Mouse (Mus musculus) spleen, postnatal 36 days (tissue): ENCODE measurements at regions not wholly inside any gene's neighbourhood (a gene's known extent, or its start where the extent isn't known, plus 50 kb on each side); places are given as distances from the start of the nearest gene placed in this dataset.
"Not testable (repeated sequence)": the region's sequence is repeated elsewhere in the genome, so short reads cannot be mapped to it uniquely, and the experiment has no call there.

Experiments
- DNase-seq, 2 experiments: peaks; one replicate each; pipeline ENCODE4 v3.0.0; 2022; ENCODE audit warnings: low spot score in 2 of 2, mixed read lengths in 1 of 2

DNA sequence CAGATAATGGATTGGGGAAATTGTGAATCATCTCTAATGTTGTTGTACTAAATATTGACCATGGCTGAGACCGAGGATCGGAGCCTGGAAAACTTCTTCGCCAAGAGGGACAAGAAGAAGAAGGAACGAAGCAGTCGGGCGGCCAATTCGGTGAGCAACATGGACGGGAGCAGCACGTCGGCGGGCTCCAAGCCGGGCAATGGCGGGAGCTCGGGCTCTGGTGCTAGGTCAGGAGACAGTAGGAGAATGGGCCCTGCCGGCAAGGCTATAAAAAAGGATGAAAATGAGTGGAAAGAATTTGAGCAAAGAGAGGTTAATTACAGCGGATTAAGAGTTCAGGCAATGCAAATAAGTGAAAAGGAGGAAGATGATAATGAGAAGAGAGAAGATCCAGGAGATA lies 55.0 kb upstream of the Zfp990 start:
- DNase-seq, result not testable (repeated sequence)

DNA sequence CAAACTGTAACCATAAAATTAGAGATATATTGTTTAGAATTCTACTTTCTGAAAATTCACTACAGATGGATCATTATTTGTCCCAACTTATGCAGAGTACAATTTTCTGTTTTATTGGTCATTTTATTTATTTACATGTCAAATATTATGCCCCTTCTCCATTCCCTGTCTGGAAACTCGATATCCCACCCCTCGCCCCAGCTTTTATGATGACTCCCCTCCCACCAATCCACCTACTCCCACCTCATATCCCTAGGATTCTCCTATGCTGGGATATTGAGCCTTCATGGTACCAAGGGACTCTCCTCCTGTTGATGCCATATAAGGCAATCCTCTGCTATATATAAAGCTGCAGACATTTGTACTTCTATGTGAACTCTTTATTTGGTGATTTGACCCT lies 62.0 kb upstream of the Zfp990 start:
- DNase-seq, result no peak

DNA sequence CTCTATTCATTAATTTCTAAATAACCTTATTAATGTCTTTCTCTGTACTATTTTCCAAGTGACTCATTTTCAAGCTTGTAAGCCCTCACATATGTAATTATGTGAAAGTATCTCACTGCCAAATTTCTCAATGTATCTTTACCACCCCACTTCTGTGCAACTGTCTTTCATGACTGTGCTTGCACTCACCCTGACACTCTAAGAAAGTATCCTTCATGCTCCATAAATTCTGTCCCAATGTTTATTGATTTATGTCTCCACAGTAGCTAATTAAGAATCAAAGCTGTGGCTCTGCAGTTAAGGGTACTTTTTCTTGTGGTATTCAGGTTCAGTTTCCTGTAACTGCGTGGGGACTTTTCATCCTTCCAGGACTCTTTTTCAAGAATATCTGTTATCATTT lies 73.8 kb upstream of the Zfp990 start:
- DNase-seq, result not testable (repeated sequence)

DNA sequence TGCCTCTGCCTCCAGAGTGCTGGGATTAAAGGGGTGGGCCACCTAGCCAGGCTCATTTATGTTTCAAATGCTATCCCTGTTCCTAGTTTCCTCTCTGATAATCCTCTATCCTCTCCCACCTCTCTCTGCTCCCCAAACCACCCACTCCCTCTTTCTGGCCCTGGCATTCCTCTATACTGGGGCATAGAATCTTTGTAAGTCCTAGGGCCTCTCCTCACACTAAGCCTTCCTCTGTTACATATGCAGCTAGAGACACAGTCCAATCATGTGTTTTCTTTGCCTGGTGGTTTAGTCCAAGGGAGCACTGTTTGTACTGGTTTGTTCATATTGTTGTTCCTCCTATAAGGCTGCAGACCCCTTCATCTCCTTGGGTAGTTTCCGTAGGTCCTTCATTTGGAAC lies 76.0 kb upstream of the Zfp990 start:
- no peak for DNase-seq

DNA sequence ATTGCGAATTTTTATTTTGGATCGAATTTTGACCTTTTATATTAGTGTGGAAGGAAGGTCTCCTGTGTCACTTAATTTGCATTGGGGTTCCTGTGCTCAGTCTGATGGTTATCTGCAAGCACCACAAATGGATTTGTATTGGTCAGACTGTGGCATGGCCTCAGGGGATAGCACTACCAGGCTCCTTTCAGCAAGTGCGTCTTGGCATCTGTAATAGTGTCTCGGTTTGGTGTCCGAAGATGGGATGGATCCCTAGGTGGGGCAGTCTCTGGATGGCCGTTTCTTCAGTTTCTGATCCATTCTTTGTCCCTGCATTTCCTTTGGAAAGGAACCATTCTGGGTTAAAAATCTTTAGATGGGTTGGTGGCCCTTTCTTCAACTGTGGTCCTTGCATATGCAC lies 76.5 kb upstream of the Zfp990 start:
- no peak for DNase-seq

DNA sequence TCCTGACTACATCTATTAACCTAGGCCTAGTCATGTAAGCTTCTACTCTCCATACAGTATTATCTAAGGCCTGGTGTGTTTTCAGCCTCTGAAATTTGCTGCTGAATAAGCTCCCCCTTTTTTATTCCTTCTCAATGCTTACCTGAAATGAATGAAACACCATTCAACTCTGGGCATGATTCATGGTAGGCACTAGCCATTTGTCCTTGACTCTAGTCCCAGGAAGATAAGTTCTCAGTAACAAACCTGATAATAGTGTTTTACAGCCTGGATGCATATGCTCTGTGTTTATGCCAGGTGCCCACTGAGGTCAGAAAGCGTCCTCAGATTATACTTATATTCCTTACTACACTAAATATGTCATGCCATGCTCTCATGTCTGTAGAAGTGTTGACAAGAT lies 77.3 kb upstream of the Zfp990 start:
- DNase-seq, result not testable (repeated sequence)

DNA sequence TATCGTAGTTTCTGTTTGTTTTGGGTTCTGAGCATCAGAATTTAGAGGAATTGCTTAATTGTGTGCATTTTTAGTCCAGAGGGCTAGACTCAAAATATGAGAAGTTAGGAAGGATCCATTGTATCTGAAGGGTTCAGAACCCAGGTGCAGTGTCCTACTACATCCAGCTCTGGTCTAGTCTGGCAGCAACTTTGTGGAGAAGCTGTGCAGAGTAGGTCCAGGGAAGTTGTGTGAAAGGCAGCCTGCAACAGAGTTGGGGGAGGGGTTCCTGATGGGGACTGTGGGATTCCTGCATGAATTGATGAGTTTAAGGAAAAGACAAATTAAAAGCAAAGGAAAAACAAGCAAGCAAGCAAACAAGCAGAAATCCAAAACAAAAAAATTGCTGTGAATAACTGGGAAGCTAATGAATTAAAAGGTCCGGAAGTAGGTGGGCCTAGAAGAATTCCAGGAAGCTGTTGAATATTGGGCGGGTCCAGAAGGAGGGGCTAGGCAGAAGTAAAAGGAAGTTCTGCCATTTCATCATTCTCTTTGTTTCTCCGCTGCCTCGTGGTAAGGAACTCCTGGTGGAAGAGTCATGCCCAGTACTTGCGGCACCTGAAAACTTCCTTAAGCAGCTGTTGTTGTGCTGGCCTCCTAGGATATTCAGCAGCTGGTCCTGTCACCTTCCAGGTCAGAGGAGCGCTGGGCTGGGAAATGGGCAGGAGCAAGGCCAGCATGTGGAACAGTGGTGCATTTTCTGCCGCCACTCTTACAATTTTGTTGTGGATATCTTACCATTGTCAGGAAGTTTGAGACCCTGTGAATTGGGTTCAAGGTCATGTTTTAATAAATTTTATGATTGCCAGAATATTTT lies 78.4 kb upstream of the Zfp990 start:
- DNase-seq, result no peak

DNA sequence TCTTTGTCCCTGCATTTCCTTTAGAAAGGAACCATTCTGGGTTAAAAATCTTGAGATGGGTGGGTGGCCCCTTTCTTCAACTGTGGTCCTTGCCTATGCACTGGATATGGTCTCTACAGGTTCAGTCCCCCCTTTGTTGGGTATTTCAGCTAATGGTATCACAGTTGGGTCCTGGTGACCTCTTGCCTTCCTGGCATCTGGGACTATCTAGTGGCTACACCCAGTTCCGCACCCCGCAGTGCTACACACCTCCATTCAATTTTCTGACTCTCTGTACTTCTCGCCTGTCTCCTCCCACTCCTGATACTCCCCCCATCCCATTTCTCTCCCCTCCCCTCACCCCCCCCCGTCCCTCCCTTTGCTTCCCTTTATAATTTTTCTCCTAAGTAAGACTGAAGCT lies 92.7 kb upstream of the Zfp990 start:
- DNase-seq, result not testable (repeated sequence)

DNA sequence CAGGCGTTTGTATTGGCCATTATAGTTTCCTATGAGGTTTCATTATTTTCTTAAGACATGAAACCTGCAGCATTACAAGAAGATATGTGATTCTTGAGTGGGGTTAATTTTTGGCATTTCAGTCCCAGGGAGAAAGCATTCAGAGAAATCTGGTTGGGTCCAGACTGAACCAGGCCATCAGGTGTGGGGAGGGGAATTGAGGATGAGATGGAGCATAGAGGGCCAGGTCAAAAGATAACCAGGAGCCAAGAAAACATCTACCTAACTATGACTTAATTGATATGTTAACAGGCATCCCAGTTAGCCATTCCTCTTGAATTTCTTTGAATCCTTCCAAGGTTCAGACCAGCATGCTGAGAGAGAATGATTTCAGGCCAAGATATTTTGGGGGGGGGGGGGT lies 96.2 kb upstream of the Tnfrsf8 start:
- no peak for DNase-seq

DNA sequence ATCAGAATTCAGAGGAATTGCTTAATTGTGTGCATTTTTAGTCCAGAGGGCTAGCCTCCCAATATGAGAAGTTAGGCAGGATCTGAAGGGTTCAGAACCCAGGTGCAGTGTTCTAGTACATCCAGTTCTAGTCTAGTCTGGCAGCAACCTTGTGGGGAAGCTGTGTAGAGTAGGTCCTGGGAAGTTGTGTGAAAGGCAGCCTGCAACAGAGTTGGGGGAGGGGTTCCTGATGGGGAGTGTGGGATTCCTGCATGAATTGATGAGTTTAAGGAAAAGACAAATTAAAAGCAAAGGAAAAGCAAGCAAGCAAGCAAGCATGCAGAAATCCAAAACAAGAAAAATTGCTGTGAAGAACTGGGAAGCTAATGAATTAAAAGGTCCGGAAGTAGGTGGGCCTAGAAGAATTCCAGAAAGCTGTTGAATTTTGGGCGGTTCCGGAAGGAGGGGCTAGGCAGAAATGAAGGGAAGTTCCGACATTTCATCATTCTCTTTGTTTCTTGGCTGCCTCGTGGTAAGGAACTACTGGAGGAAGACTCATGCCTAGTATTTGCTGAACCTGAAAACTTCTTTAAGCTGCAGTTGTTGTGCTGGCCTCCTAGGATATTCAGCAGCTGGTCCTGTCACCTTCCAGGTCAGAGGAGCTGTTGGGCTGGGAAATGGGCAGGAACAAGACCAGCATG lies 95.0 kb upstream of the Tnfrsf8 start:
- DNase-seq, result no peak

DNA sequence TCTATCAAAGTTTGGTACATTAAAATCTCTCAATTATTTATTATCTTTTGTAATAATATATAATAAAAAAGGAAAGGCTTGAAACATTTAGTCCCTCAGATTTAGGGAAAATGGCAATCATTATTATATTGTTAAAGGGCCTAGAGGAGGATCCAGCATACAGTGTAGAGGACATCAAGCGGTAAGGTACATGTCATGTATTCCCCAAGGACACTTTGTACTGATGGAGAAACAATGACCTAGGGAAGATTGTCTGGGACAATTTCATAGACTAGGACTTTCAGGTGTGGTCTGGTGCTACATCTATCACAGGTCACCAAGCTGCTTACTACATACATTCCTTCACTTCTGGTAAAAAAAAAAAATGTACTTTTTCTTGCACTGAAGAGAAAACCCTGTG lies 91.1 kb upstream of the Tnfrsf8 start:
- not testable (repeated sequence) for DNase-seq

DNA sequence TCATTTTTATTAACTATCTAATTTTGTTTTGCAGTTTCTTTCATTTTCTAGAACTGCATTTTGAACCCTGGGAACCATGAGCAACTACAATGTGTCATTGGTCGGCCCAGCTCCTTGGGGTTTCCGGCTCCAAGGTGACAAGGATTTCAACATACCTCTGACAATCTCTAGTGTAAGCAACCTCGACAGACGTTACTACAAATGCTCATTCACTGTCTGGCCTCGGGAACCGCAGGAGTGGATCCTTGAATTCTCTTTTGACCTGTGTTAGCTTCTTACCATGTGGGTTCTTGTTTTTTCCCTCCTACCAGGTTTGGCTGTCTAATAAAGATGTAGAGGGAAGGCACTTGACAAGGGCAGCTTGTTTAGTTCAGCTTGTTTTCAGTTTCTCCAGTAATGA lies 89.3 kb upstream of the Tnfrsf8 start:
- peak in 1 of 2 experiments; percentile 6 for DNase-seq

DNA sequence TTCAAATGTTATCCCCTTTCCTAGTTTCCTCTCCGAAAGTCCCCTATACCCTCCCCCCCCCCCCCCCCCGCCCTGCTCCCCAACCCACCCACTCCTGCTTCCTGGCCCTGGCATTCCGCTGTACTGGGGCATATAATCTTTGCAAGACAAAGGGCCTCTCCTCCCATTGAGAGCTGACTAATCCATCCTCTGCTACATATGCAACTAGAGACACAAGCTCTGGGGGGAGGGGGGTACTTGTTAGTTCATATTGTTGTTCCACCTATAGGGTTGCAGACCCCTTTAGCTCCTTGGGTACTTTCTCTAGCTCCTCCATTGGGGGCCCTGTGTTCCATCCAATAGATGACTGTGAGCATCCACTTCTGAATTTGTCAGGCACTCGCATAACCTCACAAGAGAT lies 63.9 kb upstream of the Tnfrsf8 start:
- DNase-seq, result not testable (repeated sequence)

DNA sequence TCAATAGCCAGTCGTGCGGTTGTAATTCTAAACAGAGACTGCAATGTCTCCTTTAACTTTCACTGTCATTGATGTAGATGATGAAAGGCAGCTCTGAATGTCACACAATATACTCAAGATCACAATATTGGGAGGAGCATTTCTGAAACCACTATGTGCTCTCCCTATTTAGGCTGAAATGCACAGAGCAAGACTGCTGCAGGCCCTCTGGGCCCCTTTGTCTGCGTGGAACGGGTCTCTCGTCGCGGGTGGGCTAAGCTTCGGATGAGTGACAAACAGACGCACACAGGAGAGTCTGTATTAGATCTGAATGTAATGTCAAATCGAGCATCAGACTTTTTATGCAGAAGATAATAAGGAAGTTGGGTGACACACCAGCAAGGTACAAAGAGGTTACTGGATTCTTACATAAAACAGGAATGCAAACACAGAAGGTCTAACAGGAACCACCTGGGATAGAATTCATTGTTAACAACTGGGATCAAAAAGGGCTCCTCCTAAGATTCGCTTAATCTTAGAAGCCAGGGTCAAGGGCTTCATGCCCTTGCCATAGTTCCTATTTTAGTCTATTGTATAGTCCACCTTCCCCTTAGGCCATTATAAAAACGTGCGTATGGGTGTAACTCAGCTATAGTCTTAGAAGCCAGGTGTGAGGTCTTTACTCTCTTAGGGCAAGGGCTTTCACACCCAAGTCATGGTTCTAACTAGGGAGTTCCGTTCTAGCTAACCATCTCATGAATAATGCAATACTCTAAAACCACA lies 62.5 kb upstream of the Tnfrsf8 start:
- DNase-seq, result not testable (repeated sequence)

DNA sequence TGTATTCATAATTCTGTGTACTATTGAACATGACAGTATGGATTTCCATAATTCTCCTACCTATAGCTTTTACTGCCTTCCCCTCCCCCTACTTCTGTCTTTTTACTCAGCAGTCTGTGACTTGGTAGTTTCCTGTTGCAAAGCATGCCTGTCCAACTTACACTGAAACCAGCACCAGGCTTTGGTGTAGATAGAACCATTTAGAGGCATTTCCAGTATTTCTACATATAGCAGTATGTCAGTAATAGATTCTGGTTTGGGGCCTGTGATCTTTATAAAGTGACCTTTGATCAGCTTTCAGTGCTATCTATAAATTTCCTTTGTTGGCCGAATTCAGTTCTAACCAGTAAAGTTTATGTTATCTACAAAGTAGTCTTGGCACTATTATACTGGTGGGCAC lies 54.8 kb upstream of the Tnfrsf8 start:
- no peak for DNase-seq

DNA sequence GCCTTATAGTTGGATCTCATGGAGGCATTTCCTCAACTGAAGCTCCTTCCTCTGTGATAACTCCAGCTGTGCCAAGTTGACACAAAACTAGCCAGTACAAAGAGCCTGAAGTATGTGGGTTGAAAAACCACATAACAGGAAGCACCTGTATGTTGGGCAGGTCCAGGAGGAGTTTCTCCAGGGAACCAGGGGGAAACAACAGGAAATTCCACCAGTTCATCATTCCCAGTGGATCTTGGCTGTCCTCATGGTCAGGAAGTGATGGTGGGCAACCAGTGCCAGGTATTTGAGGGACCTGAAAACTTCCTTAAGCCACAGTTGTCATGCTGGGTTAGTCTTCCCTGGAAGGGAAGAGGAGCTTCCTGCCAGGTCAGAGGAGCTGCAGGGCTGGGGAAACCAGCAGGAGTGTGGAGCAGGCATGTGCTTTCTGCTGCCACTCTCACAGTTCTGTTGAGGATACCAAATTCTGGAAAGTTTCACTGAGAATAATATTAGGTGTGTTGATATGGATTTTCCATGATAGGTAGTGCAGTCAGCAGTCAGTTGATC lies 52.4 kb upstream of the Tnfrsf8 start:
- no peak for DNase-seq

DNA sequence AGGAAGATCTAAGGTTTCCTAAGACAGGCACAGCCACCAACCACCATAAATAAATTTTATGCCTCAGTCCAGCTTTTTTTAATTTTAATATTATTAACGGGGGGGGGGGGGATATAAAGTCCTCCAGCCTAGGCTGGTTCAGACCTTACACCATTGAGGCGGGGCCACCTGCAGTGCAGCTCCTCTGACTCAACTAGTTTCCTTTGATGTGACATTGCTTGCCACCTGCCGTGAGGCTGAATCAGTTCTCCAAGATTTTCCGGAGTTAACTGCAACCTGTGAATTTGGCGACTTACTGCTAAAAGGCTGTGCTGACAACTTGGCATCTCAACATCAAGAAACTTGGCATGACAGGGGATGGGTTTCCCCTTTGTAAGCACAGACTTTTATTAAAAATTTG lies 51.3 kb upstream of the Tnfrsf8 start:
- no peak for DNase-seq

DNA sequence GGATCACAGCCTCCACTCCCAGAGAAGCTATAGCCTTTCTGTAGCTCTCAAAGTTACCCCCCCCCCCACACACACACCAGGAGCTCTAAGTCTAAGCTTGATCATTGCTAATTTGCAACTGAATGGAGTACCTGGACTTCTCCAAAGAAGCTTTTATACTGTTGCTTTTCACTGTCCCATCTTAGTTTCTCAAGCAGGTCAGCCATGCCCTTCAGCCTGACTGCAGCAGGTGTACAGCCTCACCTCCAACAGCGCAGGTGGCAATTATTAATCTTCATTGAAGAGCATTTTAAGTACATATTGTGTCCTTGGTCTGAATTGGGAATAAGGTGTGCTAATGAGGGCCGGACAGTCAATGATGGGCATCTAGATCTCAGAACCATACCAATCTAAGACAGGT lies 50.8 kb upstream of the Tnfrsf8 start:
- not testable (repeated sequence) for DNase-seq
